Mouse (Mus musculus): Measurements from ENCODE around the gene Rasgrp2.

The Rasgrp2 gene

GRCm38 (mm10) chr19:6407109-6407508 is 8.0 kb downstream of the Rasgrp2 start:
- no peak for DNase-seq (ENCODE audit: low read depth, low spot score)

DNA sequence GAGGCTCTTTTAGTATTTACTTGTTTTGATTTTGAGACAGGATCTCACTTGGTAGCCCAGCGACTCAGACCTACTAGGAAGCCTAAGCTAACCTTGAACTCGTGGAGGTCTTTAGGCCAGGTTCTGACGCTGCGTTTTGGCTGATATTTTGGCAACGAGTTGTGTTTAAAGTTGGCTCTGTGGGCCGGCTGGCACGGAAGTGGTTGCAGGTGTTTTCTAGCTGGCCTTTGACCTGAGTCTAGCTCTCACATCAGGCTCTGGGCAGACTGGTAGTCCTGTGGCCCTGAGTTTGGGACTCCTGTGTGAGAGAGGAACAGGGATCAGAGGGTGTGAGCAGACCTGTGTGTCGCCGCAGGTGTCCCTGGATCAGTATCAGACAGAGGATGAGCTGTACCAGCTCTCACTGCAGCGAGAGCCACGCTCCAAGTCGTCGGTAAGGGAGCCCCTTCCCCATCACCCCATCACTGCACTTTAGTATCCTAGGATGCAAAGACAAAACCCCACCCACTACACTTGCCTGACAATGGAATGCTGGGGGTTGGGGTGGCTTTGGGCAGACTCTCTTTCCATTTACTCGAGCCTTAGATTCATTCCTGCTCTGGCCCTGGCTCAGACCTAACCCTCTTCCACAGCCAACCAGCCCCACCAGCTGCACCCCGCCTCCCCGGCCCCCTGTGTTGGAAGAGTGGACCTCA is 8.8 kb downstream of the Rasgrp2 start:
- DNase-seq (ENCODE audit: low read depth, low spot score): no peak

GRCm38 (mm10) chr19:6408749-6409148 is 9.6 kb downstream of the Rasgrp2 start:
- DNase-seq (ENCODE audit: low read depth, low spot score): no peak

DNA sequence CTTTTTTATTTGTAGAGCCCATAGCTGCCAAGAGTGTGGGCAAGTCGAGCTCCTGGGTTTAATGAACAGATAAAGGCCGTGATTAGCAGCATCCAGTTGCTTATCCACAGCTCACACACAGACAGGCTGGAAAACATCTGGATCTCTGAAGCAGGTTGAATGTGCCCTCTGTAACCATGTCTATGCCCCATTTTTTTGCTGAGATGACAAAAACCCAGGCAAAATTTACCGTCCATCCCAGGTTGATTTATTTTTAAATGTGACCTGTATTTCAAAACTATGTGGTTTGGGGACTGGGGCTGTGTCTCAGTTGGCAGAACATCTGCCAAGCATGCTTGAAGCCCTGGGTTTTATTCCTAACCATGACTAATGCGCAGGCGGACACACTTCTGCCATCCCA is 10.0 kb downstream of the Rasgrp2 start:
- no peak for DNase-seq (ENCODE audit: low read depth, low spot score)

GRCm38 (mm10) chr19:6409936-6410335 is 10.8 kb downstream of the Rasgrp2 start:
- no peak for DNase-seq (ENCODE audit: low read depth, low spot score)

- no peak for DNase-seq (ENCODE audit: low read depth, low spot score)
Measured at GRCm38 (mm10) chr19:6412798-6413197, 13.7 kb downstream of the Rasgrp2 start.

DNA sequence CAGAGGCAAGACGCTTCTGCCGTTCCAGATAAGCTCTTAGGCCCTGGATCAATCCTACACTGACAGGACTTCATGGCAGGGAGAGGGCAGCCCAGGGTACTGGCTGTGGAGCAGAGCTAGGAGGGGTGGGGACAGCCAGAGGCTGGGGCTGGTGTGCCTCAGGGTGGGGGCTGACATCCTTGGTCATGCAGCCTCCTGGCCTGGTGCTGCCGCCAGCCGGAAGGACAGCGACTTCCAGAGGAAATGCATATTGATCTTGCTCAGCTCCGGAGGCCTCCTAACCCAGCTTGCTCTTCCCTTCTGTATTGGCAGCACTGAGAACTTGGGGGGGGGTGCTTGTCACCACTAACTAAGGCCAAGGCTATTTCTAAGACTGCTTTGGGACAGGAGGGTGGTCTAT is 16.3 kb downstream of the Rasgrp2 start:
- DNase-seq (ENCODE audit: low read depth, low spot score): no peak

- DNase-seq (ENCODE audit: low read depth, low spot score): no peak
Measured at GRCm38 (mm10) chr19:6416124-6416770, 17.1 kb downstream of the Rasgrp2 start.

GRCm38 (mm10) chr19:6416894-6417761 is 18.0 kb downstream of the Rasgrp2 start:
- no peak for DNase-seq (ENCODE audit: low read depth, low spot score)

GRCm38 (mm10) chr19:6418233-6418879 is 19.2 kb downstream of the Rasgrp2 start, which contains the start of gene Nrxn2:
TSS of gene Nrxn2 (plus strand) at chr19:6418731.
- DNase-seq (ENCODE audit: low read depth, low spot score): peak; percentile 79

DNA sequence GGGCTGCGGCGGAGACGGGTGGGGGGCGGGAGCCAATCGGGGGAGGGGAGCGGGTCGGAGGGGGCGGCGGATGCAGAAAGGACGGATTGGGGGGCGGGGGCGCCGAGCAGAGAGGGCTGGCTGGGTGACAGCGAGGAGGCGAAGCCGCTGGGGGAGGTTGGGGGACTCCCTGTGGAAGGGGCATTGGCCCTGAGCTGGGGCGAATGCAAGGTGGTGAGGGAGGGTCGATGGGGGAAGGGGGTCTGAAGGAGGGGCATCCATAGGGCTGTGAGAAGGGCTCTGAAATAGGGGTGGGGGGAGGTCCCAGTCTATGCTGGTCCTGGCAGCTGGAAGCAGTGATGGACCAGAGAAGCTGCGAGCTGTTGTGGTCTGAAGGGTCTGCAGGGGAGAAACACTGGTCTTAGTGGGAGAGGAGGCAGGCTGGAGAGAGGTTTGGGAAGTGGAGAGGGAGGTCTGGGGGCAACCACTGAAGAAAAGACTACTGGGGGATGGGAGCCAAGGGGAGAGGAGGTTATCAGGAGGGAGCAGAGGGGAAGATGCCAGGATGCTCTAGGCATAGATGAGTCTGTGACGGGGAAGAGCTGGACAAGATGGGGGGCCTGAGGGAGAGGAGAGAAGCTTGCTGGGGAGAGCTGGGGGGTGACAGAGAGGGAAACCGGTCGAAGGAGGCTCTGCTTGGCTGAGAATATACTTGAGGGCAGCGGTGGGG is 20.0 kb downstream of the Rasgrp2 start:
- no peak for DNase-seq (ENCODE audit: low read depth, low spot score)

- DNase-seq (ENCODE audit: low read depth, low spot score): no peak
Measured at GRCm38 (mm10) chr19:6419805-6420310, 20.7 kb downstream of the Rasgrp2 start.

- no peak for DNase-seq (ENCODE audit: low read depth, low spot score)
Measured at GRCm38 (mm10) chr19:6420481-6421210, 21.5 kb downstream of the Rasgrp2 start.

- DNase-seq (ENCODE audit: low read depth, low spot score): no peak
Measured at GRCm38 (mm10) chr19:6421211-6421590, 22.1 kb downstream of the Rasgrp2 start.

DNA sequence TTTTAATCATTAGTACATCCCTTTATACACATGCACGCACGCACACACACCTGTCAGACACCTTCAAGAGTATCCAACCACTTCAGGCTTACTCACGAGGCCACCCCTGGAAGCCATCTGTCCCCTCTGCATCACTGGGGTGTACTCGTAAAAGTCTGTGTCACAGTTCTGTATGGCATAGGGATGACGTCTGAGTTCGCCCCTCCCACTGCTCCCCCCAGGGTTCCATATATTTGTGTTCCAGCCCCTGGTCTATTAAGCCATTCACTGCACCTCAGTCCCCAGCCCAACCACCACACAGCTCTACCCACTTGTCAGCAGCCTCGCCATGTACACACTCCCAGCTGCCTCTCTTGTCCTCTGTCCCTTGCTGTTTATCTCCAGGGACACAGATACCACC is 22.9 kb downstream of the Rasgrp2 start:
- no peak for DNase-seq (ENCODE audit: low read depth, low spot score)

GRCm38 (mm10) chr19:6423241-6423640 is 24.1 kb downstream of the Rasgrp2 start:
- DNase-seq (ENCODE audit: low read depth, low spot score): no peak

GRCm38 (mm10) chr19:6424137-6424881 is 25.2 kb downstream of the Rasgrp2 start:
- DNase-seq (ENCODE audit: low read depth, low spot score): no peak

DNA sequence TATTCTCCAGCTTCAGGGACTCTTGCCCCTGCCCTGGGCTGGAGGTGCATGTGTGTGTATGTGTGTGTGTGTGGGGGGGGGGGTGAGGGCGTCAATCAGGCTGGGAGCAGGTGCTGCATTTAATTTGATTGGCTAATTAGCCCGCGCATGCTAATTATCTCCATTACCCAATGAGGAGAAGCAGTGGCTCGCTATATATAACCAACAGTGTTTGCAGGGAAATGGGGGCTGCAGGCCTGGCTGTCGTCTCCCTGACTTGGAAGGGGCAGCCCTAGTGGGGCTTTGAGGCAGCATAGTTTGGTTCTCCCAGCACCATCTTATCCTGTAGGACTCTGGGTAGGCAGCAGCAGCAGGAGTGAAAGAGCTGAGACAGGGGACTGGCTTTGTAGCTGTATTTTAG is 26.5 kb downstream of the Rasgrp2 start:
- no peak for DNase-seq (ENCODE audit: low read depth, low spot score)

- DNase-seq (ENCODE audit: low read depth, low spot score): no peak
Measured at GRCm38 (mm10) chr19:6426703-6427500, 27.8 kb downstream of the Rasgrp2 start.
